Mouse (Mus musculus): ENCODE measurements around the gene Hist2h3c2. TPM values are rescaled to one million over a fixed set of nuclear protein-coding genes. Genes with fewer than 3 reads are reported as not detected.
"Not testable (repeated sequence)": the region's sequence is repeated elsewhere in the genome, so short reads cannot be mapped to it uniquely, and the experiment has no call there.

Hist2h3c2 gene
- polyA plus RNA-seq, 1 experiment from 2014 or later: 10.6 TPM

- not testable (repeated sequence) for H3K36me3 ChIP-seq (ENCODE audit: control insufficient read depth, insufficient read depth, low read length); H3K9me3 ChIP-seq (ENCODE audit: control insufficient read depth, low read length); H3K27me3 ChIP-seq (ENCODE audit: control insufficient read depth, insufficient read depth, low read length)
- peak; percentile 14 for ATAC-seq (ENCODE audit: low FRiP score)
- H3K4me1 ChIP-seq (ENCODE audit: control insufficient read depth, insufficient read depth, low read length): peaks cover 20% of the 10 kb centered on the region
- under 1% methylated on average over 33 of the region's 47 CpGs for WGBS
- peak overlapping the region; percentile 94 for H3K9ac ChIP-seq (ENCODE audit: low read length)
- peak overlapping the region; percentile 85 for H3K4me2 ChIP-seq
- peak overlapping the region; percentile 60 for H3K4me3 ChIP-seq (ENCODE audit: low read depth, low read length)
- peak; percentile 97 for DNase-seq (ENCODE audit: low spot score, missing footprints)
- H3K27ac ChIP-seq (ENCODE audit: low read depth, low read length): peak overlapping the region; percentile 96
Observed at GRCm38 (mm10) chr3:96220131-96220764, 18.7 kb downstream of the Hist2h3c2 start.

- peak; percentile 89 for ATAC-seq (ENCODE audit: low FRiP score)
- H3K4me3 ChIP-seq (ENCODE audit: low read depth, low read length): peak within 1 kb of the TSS; percentile 60
- WGBS: 0% methylated on average over 37 of the region's 37 CpGs
- no peaks in the 10 kb centered on the region for H3K9me3 ChIP-seq (ENCODE audit: control insufficient read depth, low read length)
- peak; percentile 98 for DNase-seq (ENCODE audit: low spot score, missing footprints)
- H3K36me3 ChIP-seq (ENCODE audit: control insufficient read depth, insufficient read depth, low read length): no peaks in the 10 kb centered on the region
- H3K27ac ChIP-seq (ENCODE audit: low read depth, low read length): peak within 1 kb of the TSS; percentile 96
- H3K4me1 ChIP-seq (ENCODE audit: control insufficient read depth, insufficient read depth, low read length): peaks cover 19% of the 10 kb centered on the region
- no peaks in the 10 kb centered on the region for H3K27me3 ChIP-seq (ENCODE audit: control insufficient read depth, insufficient read depth, low read length)
- peak within 1 kb of the TSS; percentile 94 for H3K9ac ChIP-seq (ENCODE audit: low read length)
- peak within 1 kb of the TSS; percentile 85 for H3K4me2 ChIP-seq
Observed at GRCm38 (mm10) chr3:96219661-96220130, 19.2 kb downstream of the Hist2h3c2 start, which contains the start of the genes Bola1 and Hist2h2ab. Gene Bola1, minus strand, starts transcription at chr3:96219709. Gene Hist2h2ab, plus strand, starts transcription at chr3:96219865.

- Histone ChIP-seq H3K4me3 (ENCODE audit: low read depth, low read length) (peak overlapping the region; percentile 60), H3K27me3 (ENCODE audit: control insufficient read depth, insufficient read depth, low read length) (no peaks in the 10 kb centered on the region), H3K36me3 (ENCODE audit: control insufficient read depth, insufficient read depth, low read length) (no peaks in the 10 kb centered on the region), H3K27ac (ENCODE audit: low read depth, low read length) (peak overlapping the region; percentile 96), H3K9me3 (ENCODE audit: control insufficient read depth, low read length) (no peaks in the 10 kb centered on the region), H3K9ac (ENCODE audit: low read length) (peak overlapping the region; percentile 94), H3K4me2 (peak overlapping the region; percentile 85), H3K4me1 (ENCODE audit: control insufficient read depth, insufficient read depth, low read length) (peaks cover 19% of the 10 kb centered on the region)
- ATAC-seq (ENCODE audit: low FRiP score) (peak; percentile 26; the same call in 1 of the 2 replicates), DNase-seq (ENCODE audit: low spot score, missing footprints) (peak; percentile 95)
- WGBS: under 1% methylated on average over 12 of the region's 12 CpGs
Observed at GRCm38 (mm10) chr3:96219191-96219641, 19.7 kb downstream of the Hist2h3c2 start.

GRCm38 (mm10) chr3:96209242-96209641 lies 29.7 kb downstream of the Hist2h3c2 start:
- DNase-seq (ENCODE audit: low spot score, missing footprints) (no peak), ATAC-seq (ENCODE audit: low FRiP score) (no peak)
- Histone ChIP-seq H3K4me1 (ENCODE audit: control insufficient read depth, insufficient read depth, low read length) (no peaks in the 10 kb centered on the region), H3K4me2 (no peak overlapping the region), H3K36me3 (ENCODE audit: control insufficient read depth, insufficient read depth, low read length) (no peaks in the 10 kb centered on the region), H3K9me3 (ENCODE audit: control insufficient read depth, low read length) (no peaks in the 10 kb centered on the region), H3K4me3 (ENCODE audit: low read depth, low read length) (no peak overlapping the region), H3K27me3 (ENCODE audit: control insufficient read depth, insufficient read depth, low read length) (no peaks in the 10 kb centered on the region), H3K27ac (ENCODE audit: low read depth, low read length) (no peak overlapping the region), H3K9ac (ENCODE audit: low read length) (no peak overlapping the region)
- 18% methylated on average over 15 of the region's 15 CpGs for WGBS

- H3K4me3 ChIP-seq (ENCODE audit: low read depth, low read length): no peak overlapping the region
- no peaks in the 10 kb centered on the region for H3K4me1 ChIP-seq (ENCODE audit: control insufficient read depth, insufficient read depth, low read length)
- no peak for DNase-seq (ENCODE audit: low spot score, missing footprints)
- no peak overlapping the region for H3K9ac ChIP-seq (ENCODE audit: low read length)
- no peaks in the 10 kb centered on the region for H3K9me3 ChIP-seq (ENCODE audit: control insufficient read depth, low read length)
- H3K27me3 ChIP-seq (ENCODE audit: control insufficient read depth, insufficient read depth, low read length): no peaks in the 10 kb centered on the region
- no peak for ATAC-seq (ENCODE audit: low FRiP score)
- H3K4me2 ChIP-seq: no peak overlapping the region
- 89% methylated on average over 3 of the region's 3 CpGs for WGBS
- no peak overlapping the region for H3K27ac ChIP-seq (ENCODE audit: low read depth, low read length)
- no peaks in the 10 kb centered on the region for H3K36me3 ChIP-seq (ENCODE audit: control insufficient read depth, insufficient read depth, low read length)
Observed at GRCm38 (mm10) chr3:96207819-96208218, 31.1 kb downstream of the Hist2h3c2 start.

- 73% methylated on average over 2 of the region's 2 CpGs for WGBS
Observed at GRCm38 (mm10) chr3:96199731-96200130, 39.2 kb downstream of the Hist2h3c2 start.

GRCm38 (mm10) chr3:96198601-96199251 lies 40.2 kb downstream of the Hist2h3c2 start:
- not testable (repeated sequence) for H3K4me3 ChIP-seq (ENCODE audit: low read depth, low read length); H3K36me3 ChIP-seq (ENCODE audit: control insufficient read depth, insufficient read depth, low read length); ATAC-seq (ENCODE audit: low FRiP score); H3K9me3 ChIP-seq (ENCODE audit: control insufficient read depth, low read length); DNase-seq (ENCODE audit: low spot score, missing footprints); H3K4me2 ChIP-seq; H3K27ac ChIP-seq (ENCODE audit: low read depth, low read length); H3K9ac ChIP-seq (ENCODE audit: low read length); H3K27me3 ChIP-seq (ENCODE audit: control insufficient read depth, insufficient read depth, low read length)
- WGBS: 27% methylated on average over 6 of the region's 8 CpGs
- peaks cover 11% of the 10 kb centered on the region for H3K4me1 ChIP-seq (ENCODE audit: control insufficient read depth, insufficient read depth, low read length)

More at GRCm38 (mm10) chr3:96199731-96200130, 39.2 kb downstream of the Hist2h3c2 start:
- DNase-seq (ENCODE audit: low spot score, missing footprints) (no peak), ATAC-seq (ENCODE audit: low FRiP score) (no peak)
- Histone ChIP-seq H3K27ac (ENCODE audit: low read depth, low read length) (no peak overlapping the region), H3K9me3 (ENCODE audit: control insufficient read depth, low read length) (no peaks in the 10 kb centered on the region; the same call in 1 of the 2 replicates), H3K27me3 (ENCODE audit: control insufficient read depth, insufficient read depth, low read length) (no peaks in the 10 kb centered on the region), H3K4me1 (ENCODE audit: control insufficient read depth, insufficient read depth, low read length) (peaks cover 11% of the 10 kb centered on the region), H3K4me3 (ENCODE audit: low read depth, low read length) (no peak overlapping the region), H3K36me3 (ENCODE audit: control insufficient read depth, insufficient read depth, low read length) (no peaks in the 10 kb centered on the region; the same call in 1 of the 2 replicates), H3K4me2 (no peak overlapping the region), H3K9ac (ENCODE audit: low read length) (no peak overlapping the region)

GRCm38 (mm10) chr3:96198181-96198580 lies 40.7 kb downstream of the Hist2h3c2 start:
- Histone ChIP-seq H3K36me3 (ENCODE audit: control insufficient read depth, insufficient read depth, low read length) (no peaks in the 10 kb centered on the region; the same call in 1 of the 2 replicates), H3K9me3 (ENCODE audit: control insufficient read depth, low read length) (no peaks in the 10 kb centered on the region; the same call in 1 of the 2 replicates), H3K9ac (ENCODE audit: low read length) (peak overlapping the region; percentile 52)

More at GRCm38 (mm10) chr3:96198181-96198580, 40.7 kb downstream of the Hist2h3c2 start:
- peak; percentile 1; the same call in 1 of the 2 replicates for ATAC-seq (ENCODE audit: low FRiP score)
- Histone ChIP-seq H3K27me3 (ENCODE audit: control insufficient read depth, insufficient read depth, low read length) (no peaks in the 10 kb centered on the region), H3K4me1 (ENCODE audit: control insufficient read depth, insufficient read depth, low read length) (peaks cover 11% of the 10 kb centered on the region), H3K4me2 (peak overlapping the region; percentile 96), H3K27ac (ENCODE audit: low read depth, low read length) (no peak overlapping the region), H3K4me3 (ENCODE audit: low read depth, low read length) (peak overlapping the region; percentile 13; the same call in 1 of the 2 replicates)
- DNase-seq (ENCODE audit: low spot score, missing footprints): peak; percentile 89
- 11% methylated on average over 6 of the region's 6 CpGs for WGBS

All from midbrain, embryonic 11.5 days (tissue).